Mouse (Mus musculus) kidney, embryonic 15.5 days (tissue): ENCODE data around the gene Tmem179b. TPM values are rescaled to one million over a fixed set of nuclear protein-coding genes. Genes with fewer than 3 reads are reported as not detected.

Experiments used
- ATAC-seq: fragments of 200-750 bp; cut with Nextera tagmentation; replicated peaks from 2 replicates; pipeline ENCODE4 v1.8.0; 2017; ENCODE audit warnings: moderate TSS enrichment; ENCODE audit not compliant: low FRiP score
- H3K27ac ChIP-seq: fragments of 300-500 bp; sonication (generic); 2 replicates; pipeline ENCODE4 v1.5.1; 2015; ENCODE audit warnings: mild to moderate bottlenecking, inconsistent platforms
- H3K27me3 ChIP-seq: fragments of 300-500 bp; sonication (generic); 2 replicates; pipeline ENCODE4 v1.6.1; 2015; ENCODE audit warnings: inconsistent platforms
- H3K36me3 ChIP-seq: fragments of 300-500 bp; sonication (generic); 2 replicates; pipeline ENCODE4 v1.6.1; 2015; ENCODE audit warnings: inconsistent platforms
- H3K4me1 ChIP-seq: fragments of 300-500 bp; sonication (generic); 2 replicates; pipeline ENCODE4 v1.6.1; 2015; ENCODE audit warnings: inconsistent platforms
- H3K4me2 ChIP-seq: fragments of 300-500 bp; sonication (generic); 2 replicates; pipeline ENCODE4 v1.6.1; 2015; ENCODE audit warnings: moderate library complexity, mild to moderate bottlenecking, inconsistent platforms
- H3K4me3 ChIP-seq: fragments of 300-500 bp; sonication (generic); replicated peaks from 2 replicates; pipeline ENCODE4 v1.5.1; 2015; ENCODE audit warnings: mild to moderate bottlenecking, inconsistent platforms
- H3K9ac ChIP-seq: fragments of 300-500 bp; sonication (generic); 2 replicates; pipeline ENCODE4 v1.6.1; 2015; ENCODE audit warnings: mild to moderate bottlenecking, inconsistent platforms
- H3K9me3 ChIP-seq: fragments of 300-500 bp; sonication (generic); replicated peaks from 2 replicates; pipeline ENCODE4 v1.6.1; 2016; ENCODE audit warnings: inconsistent platforms
- WGBS: fragments of 180-500 bp; shearing (Covaris S2); methylation state at CpG from one replicate; pipeline ENCODE4 v1.1.7; 2015; ENCODE audit warnings: mixed read lengths; 5-methylcytosine and 5-hydroxymethylcytosine counted together
- polyA plus RNA-seq: library from polyadenylated mRNA; unstranded; fragments of >200 nt; fragmentation: Nextera tagmentation; extraction: Ambion mirVana; gene quantifications from 2 replicates; pipeline ENCODE4 v1.2.1, GENCODE M21; 2015

Gene Tmem179b
- polyA plus RNA-seq, 1 experiment from 2014 or later: 85.6 TPM

DNA sequence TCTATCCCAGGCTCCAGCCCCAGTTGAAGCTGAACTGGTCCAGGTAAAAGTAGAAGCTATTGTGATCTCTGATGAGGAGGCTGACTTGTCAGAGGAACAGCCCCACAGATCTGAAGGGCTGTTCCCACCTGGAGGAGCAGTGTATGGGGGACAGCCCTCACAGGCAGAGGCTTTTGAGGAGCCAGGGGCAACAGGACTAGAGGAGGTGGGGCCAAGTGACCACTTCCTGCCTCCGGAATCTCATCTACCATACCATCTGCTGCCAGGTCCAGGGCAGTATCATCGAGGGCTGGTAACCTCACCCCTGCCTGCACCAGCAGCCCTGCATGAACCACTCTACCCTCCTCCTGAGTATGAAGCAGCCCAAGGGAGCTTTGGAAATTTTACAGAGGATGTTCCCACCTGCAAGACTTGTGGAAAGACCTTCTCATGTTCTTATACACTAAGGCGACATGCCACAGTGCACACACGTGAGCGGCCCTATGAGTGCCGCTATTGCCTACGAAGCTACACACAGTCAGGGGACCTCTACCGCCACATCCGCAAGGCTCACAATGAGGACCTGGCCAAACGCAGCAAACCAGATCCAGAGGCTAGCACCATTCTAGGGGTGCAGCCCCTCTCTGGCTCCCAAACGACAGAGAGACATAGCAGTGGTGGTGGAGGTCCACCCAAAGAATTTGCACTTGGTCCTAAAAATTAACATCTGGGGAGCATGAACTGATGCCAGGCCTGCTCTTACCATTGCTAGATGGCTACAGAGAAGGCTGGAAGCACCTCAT is 29.8 kb upstream of the Tmem179b start:
- H3K36me3 ChIP-seq: peaks cover 56% of the 10 kb centered on the region
- H3K27ac ChIP-seq: no peak overlapping the region
- H3K4me3 ChIP-seq: no peak overlapping the region
- no peak for ATAC-seq
- no peak overlapping the region for H3K4me2 ChIP-seq
- no peaks in the 10 kb centered on the region for H3K27me3 ChIP-seq
- H3K4me1 ChIP-seq: peaks cover 23% of the 10 kb centered on the region
- 90% methylated on average over 11 of the region's 11 CpGs for WGBS
- H3K9ac ChIP-seq: no peak overlapping the region
- no peaks in the 10 kb centered on the region for H3K9me3 ChIP-seq

DNA sequence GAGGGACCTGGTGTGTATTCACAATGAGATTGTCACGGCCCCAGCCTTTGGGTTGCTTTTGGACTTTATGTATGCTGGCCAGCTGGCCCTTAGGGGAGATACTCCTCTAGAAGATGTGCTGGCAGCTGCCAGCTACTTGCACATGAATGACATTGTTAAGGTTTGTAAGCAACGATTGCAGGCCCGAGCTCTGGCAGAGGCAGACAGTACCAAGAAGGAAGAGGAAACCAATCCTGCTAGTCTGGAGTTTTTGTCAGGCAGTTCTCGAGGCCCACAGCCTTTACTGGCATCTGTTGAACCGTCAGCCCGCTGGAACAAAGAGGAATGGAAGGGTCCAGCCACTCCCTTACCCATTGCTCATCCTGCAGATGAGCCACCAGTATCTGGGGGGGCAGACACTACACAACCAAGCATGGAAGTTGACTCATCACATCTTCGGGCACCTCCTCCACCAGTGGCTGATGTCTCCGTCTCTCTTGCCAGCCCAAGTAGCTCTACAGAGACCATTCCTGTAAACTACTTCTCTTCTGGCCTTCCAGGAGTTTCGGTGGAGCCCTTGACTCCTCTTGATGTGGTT is 29.0 kb upstream of the Tmem179b start:
- H3K27ac ChIP-seq: peak overlapping the region; percentile 97
- no peak for ATAC-seq
- no peaks in the 10 kb centered on the region for H3K9me3 ChIP-seq
- H3K4me3 ChIP-seq: peak overlapping the region; percentile 79
- no peak overlapping the region for H3K9ac ChIP-seq
- peaks cover 23% of the 10 kb centered on the region for H3K4me1 ChIP-seq
- 87% methylated on average over 9 of the region's 9 CpGs for WGBS
- H3K36me3 ChIP-seq: peaks cover 48% of the 10 kb centered on the region
- H3K27me3 ChIP-seq: no peaks in the 10 kb centered on the region
- peak overlapping the region; percentile 76 for H3K4me2 ChIP-seq

DNA sequence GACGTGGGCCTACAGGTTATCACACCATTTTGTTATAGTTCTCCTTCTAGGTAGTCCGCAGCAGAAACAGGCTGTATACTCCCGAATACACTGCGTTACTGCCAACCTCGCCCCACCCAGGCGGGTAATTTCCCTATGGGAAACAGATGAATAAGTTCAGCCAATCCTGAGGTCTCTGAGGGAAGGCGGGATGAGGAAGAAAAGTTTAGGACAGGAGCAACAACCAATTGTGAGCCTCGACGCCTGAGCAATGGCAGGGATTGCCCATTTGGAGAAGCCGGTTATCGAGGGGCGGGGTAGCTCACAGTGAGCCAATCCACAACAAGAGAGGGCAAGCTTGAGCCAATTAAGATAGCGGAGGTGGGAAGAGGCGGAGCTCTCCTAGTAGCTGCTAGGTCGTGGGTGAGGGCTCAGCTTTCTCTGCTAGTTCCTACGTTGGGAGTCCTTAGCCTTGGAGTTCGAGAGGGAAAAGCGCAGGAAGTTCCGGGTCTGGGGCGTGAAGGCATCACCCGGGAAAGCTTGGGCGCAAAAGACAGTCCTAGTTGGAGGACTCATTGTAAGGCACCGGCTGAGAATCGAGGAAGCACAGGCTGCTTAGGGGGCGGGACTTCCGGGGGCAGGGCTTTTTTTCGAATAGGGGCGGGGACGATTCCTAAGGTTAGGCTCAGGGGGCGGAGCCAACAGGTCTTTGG is 28.0 kb upstream of the Tmem179b start, which contains the start of gene Zbtb3:
TSS of gene Zbtb3 (plus strand) at position 426 of the 692 bp plus-strand sequence.
- H3K9ac ChIP-seq: peak within 1 kb of the TSS; percentile 60
- under 1% methylated on average over 30 of the region's 30 CpGs for WGBS
- no peaks in the 10 kb centered on the region for H3K27me3 ChIP-seq
- H3K36me3 ChIP-seq: peaks cover 38% of the 10 kb centered on the region
- H3K4me1 ChIP-seq: peaks cover 29% of the 10 kb centered on the region
- H3K4me3 ChIP-seq: peak within 1 kb of the TSS; percentile 79
- H3K9me3 ChIP-seq: no peaks in the 10 kb centered on the region
- ATAC-seq: peak; percentile 97
- H3K27ac ChIP-seq: peak within 1 kb of the TSS; percentile 97
- peak within 1 kb of the TSS; percentile 76 for H3K4me2 ChIP-seq

DNA sequence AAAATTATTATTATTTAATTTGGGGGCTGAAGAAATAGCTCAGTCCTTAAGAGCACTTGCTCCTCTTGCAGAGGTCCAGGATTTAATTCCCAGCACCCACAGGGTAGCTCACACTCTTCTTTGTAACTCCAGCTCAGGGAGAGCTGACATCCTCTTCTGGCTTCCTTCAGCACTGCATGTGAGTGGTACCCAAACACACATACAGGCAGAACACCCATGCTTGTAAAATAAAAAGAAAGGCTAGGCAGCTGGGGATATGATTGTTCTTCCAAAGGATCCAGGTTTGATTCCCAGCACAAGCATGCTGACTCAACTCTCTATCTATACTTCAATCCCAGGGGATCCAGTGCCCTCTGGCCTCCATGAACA is 24.7 kb upstream of the Tmem179b start:
- Histone ChIP-seq H3K4me2 (peak overlapping the region; percentile 81), H3K4me1 (peaks cover 31% of the 10 kb centered on the region), H3K27ac (peak overlapping the region; percentile 85; the same call in 1 of the 2 replicates), H3K36me3 (peaks cover 31% of the 10 kb centered on the region), H3K9me3 (no peaks in the 10 kb centered on the region), H3K9ac (peak overlapping the region; percentile 85; the same call in 1 of the 2 replicates), H3K4me3 (peak overlapping the region; percentile 86), H3K27me3 (no peaks in the 10 kb centered on the region)
- no peak for ATAC-seq

DNA sequence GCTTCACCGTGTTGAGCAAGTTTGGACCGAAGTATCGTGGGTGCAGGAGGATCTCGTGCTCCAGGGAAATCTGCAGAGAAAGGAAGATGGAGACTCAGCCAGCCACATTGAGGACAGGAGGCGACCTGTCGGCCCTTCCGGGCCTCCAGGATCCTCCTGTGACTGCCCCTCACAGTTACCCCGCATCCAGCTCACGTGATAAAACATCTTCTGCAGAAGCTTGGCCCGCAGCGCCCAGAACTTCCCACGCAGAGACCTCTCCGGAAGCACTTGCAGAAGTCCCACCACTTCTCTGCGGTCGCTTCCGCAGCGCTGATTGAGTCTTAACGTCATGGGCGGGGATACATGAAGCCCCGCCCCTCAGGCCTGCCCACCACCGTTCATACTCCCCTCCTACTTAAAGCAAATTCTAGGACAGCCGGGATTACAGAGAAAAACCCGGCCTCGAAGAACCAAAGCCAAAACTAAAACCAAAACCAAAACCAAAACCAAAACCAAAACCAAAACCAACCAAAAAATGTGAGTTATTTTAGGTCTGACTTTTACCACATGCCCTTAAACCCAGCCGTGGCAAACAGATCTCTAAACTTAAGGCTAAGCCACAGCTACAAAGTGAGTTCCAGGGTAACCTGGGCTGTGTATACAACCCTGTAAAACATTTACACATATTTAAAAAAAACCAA is 24.1 kb upstream of the Tmem179b start, which contains the start of gene Polr2g:
TSS of gene Polr2g (minus strand) at position 314 of the 683 bp plus-strand sequence.
- H3K27me3 ChIP-seq: no peaks in the 10 kb centered on the region
- 1% methylated on average over 25 of the region's 25 CpGs for WGBS
- peak; percentile 83 for ATAC-seq
- no peaks in the 10 kb centered on the region for H3K9me3 ChIP-seq
- peak within 1 kb of the TSS; percentile 85 for H3K27ac ChIP-seq
- H3K36me3 ChIP-seq: peaks cover 33% of the 10 kb centered on the region
- peaks cover 26% of the 10 kb centered on the region for H3K4me1 ChIP-seq
- peak within 1 kb of the TSS; percentile 81 for H3K4me2 ChIP-seq
- peak within 1 kb of the TSS; percentile 85 for H3K9ac ChIP-seq
- H3K4me3 ChIP-seq: peak within 1 kb of the TSS; percentile 86

DNA sequence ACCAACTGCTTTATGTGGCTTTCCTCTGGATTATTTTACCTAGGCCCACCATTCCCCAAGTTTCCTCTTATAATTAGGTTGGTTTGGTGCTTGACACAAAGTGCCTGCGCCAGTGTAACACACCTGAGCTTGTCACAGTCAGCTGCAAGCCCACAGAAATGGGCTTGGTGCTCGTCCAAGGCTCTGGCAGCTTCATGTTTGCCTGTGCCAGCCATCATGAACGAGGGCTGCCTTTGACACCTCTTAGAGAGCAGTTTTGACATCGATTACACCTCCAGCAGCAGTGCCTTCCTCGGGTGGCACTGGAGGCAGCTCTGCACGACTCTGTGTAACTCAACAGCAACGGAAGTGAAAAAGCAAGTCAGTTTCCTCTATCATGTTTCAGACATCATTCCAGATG is 15.9 kb upstream of the Tmem179b start:
- WGBS: 71% methylated on average over 7 of the region's 7 CpGs
- no peak overlapping the region for H3K9ac ChIP-seq
- no peak for ATAC-seq
- H3K36me3 ChIP-seq: peaks cover 45% of the 10 kb centered on the region
- H3K4me3 ChIP-seq: no peak overlapping the region
- H3K4me2 ChIP-seq: no peak overlapping the region
- no peaks in the 10 kb centered on the region for H3K27me3 ChIP-seq
- H3K9me3 ChIP-seq: no peaks in the 10 kb centered on the region
- no peak overlapping the region for H3K27ac ChIP-seq
- H3K4me1 ChIP-seq: peaks cover 10% of the 10 kb centered on the region

DNA sequence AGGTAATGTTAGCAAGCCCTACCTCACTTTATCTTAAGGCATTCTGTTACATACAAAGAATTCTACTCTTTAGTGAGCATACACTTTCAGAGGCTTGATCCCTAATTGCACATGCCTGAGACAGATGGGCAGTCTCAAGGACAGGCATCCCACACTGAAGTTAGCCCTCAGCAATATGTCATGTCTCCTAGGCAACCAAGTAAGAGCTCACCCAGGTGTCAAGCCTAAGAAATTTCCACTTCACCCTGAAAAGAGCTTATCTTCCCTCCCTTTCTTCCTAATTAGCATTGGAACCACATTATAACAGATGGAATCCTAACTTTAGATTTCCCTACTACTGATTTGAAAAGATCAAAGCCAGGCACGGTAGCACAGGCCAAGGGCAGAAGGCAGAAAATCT is 14.9 kb upstream of the Tmem179b start:
- Histone ChIP-seq H3K27ac (no peak overlapping the region), H3K4me2 (no peak overlapping the region), H3K9ac (no peak overlapping the region), H3K36me3 (peaks cover 37% of the 10 kb centered on the region), H3K9me3 (no peaks in the 10 kb centered on the region), H3K4me1 (peaks cover 13% of the 10 kb centered on the region), H3K27me3 (no peaks in the 10 kb centered on the region), H3K4me3 (no peak overlapping the region)
- no peak for ATAC-seq
- 52% methylated on average over 1 of the region's 1 CpGs for WGBS

DNA sequence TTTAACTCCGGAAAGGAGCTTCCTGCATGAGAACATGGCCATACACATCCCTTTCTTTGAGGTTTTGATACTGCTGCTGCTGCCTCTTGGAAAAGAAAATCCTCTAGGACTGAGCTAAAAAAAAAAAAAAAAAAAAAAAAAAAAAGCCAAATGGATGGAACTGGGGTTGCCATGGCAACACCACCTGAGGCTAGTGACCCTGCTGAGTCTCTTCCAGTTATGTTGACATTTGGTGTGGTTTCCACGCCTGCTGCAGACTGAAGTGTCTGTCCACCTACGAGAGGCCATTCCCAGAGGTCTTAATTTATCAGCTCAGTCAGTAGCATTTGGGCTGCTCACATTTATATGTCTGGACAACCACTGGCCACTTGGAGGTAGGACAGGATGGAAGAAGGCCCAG is 14.3 kb upstream of the Tmem179b start:
- ATAC-seq: no peak
- Histone ChIP-seq H3K27me3 (no peaks in the 10 kb centered on the region), H3K4me1 (peaks cover 13% of the 10 kb centered on the region), H3K36me3 (peaks cover 36% of the 10 kb centered on the region), H3K4me3 (no peak overlapping the region), H3K9me3 (no peaks in the 10 kb centered on the region), H3K4me2 (no peak overlapping the region), H3K27ac (no peak overlapping the region), H3K9ac (no peak overlapping the region)
- WGBS: 24% methylated on average over 3 of the region's 3 CpGs

DNA sequence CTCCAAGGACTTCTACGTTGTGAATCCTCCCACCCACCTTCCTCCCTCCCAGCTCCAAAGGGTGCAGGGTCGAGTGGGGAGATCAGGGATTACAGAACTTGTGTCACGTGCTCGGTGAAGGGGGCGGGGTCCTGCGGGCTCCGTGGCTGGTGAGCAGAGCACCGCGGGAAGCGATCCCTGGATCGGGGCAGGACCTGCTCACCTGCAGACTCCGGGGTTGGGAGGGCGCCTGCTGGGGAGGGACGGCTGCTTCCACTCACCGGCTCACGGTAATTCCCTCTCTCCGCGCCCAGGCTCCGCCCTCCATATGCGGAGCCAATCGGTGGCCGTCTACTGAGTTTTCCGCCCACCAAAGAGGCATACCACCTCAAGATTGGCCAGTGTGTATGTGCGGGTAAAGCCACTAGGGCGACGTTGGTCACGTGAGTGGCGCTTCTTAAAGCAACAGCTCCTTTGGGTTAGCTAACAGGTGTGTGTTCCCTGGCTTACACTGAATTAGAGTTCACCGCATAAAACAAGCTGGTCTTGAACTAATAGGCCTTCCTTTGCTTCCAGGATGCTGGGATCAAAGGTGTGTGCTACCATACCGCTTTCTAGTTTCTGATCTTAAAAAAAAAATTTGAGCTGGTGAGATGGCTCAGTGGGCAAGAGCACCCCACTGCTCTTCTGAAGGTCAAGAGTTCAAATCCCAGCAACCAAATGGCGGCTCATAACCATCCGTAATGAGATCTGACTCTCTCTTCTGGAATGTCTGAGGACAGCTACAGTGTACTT is 11.9 kb upstream of the Tmem179b start, which contains the start of gene Taf6l:
TSS of gene Taf6l (minus strand) at position 410 of the 774 bp plus-strand sequence.
- Histone ChIP-seq H3K9ac (peak within 1 kb of the TSS; percentile 66), H3K9me3 (no peaks in the 10 kb centered on the region), H3K36me3 (peaks cover 39% of the 10 kb centered on the region), H3K27ac (peak within 1 kb of the TSS; percentile 95), H3K27me3 (no peaks in the 10 kb centered on the region), H3K4me2 (peak within 1 kb of the TSS; percentile 73), H3K4me1 (peaks cover 13% of the 10 kb centered on the region), H3K4me3 (peak within 1 kb of the TSS; percentile 73)
- ATAC-seq: peak; percentile 99
- WGBS: under 1% methylated on average over 32 of the region's 32 CpGs

DNA sequence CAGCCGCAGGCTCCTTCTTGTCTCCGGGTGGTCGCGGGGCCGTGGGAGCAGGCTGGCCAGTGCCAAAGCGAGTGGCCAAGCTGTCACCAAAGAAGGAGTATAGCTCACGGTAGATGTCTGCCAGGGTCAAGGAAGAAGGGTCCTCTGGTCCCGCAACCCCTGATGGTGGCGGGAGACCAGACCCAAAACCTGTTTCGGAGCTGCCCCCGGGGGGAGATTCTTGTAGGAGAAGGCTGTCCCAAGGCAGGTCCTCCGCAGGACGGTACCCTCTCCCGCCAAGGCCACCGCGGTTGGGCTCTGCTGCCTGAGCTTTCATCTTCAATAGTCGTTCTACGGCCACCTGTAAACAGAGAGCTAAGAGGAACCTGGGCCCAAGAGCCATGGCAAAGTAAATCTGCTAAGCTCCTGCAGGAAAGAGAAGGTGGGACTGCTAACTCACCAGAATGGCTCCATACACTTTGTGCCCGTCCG is 719 bp upstream of the Tmem179b start:
- ATAC-seq: peak; percentile 23; the same call in 1 of the 2 replicates

DNA sequence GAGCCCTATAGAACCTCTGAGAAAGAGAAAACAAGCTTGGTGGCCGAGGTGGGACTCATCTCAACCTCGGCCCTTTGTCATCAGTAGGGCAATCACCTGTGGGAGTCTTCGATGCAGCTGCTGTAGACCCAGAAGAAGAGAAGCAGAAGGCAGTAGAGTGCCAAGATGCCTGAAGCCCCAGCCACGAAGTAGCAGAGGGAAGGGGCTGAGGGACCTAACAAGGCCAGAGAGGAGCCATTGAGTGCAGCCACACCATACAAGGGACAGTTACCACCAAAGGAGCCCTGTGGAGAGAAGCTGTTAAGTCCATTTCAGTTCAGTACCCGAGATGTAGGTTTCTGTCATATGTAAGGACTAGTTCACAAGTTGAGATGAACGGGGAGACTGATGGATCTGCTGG is 858 bp downstream of the Tmem179b start:
- no peaks in the 10 kb centered on the region for H3K9me3 ChIP-seq
- 43% methylated on average over 6 of the region's 6 CpGs for WGBS
- peak overlapping the region; percentile 85 for H3K9ac ChIP-seq
- ATAC-seq: no peak
- no peaks in the 10 kb centered on the region for H3K27me3 ChIP-seq
- H3K4me2 ChIP-seq: peak overlapping the region; percentile 75
- H3K4me3 ChIP-seq: peak overlapping the region; percentile 68
- peak overlapping the region; percentile 98 for H3K27ac ChIP-seq
- peaks cover 54% of the 10 kb centered on the region for H3K36me3 ChIP-seq
- H3K4me1 ChIP-seq: peaks cover 42% of the 10 kb centered on the region

More for the DNA sequence above, 719 bp upstream of the Tmem179b start:
- Histone ChIP-seq H3K4me3 (peak overlapping the region; percentile 68), H3K27ac (peak overlapping the region; percentile 98), H3K36me3 (peaks cover 52% of the 10 kb centered on the region), H3K4me2 (peak overlapping the region; percentile 75), H3K4me1 (peaks cover 42% of the 10 kb centered on the region), H3K9me3 (no peaks in the 10 kb centered on the region), H3K9ac (peak overlapping the region; percentile 85), H3K27me3 (no peaks in the 10 kb centered on the region)
- 4% methylated on average over 20 of the region's 20 CpGs for WGBS
